Mouse (Mus musculus): ENCODE data around the gene Tbc1d7. TPM values are rescaled to one million over a fixed set of nuclear protein-coding genes. Genes with fewer than 3 reads are reported as not detected.

Gene Tbc1d7
- polyA plus RNA-seq, 2 experiments = 4.7 to 12.6 TPM

- Histone ChIP-seq H3K9me3 (ENCODE audit: control insufficient read depth, low read length) (no peaks in the 10 kb centered on the region), H3K9ac (replicated peaks) (no peak overlapping the region), H3K36me3 (replicated peaks; ENCODE audit: control insufficient read depth, insufficient read depth, low read depth) (no peaks in the 10 kb centered on the region), H3K4me1 (replicated peaks; ENCODE audit: control insufficient read depth in 2 of 2, insufficient read depth in 2 of 2, low read length in 1 of 2) (peaks cover 6 to 14% of the 10 kb centered on the region in 2 experiments), H3K27ac (no peak overlapping the region), H3K4me3 (ENCODE audit: insufficient read depth in 1 of 2, low read depth in 2 of 2, low read length in 2 of 2) (no peak overlapping the region), H3K27me3 (ENCODE audit: control insufficient read depth, insufficient read depth, low read length) (no peaks in the 10 kb centered on the region), H3K4me2 (ENCODE audit: low read depth) (no peak overlapping the region)
- TF ChIP-seq CTCF (IDR thresholded peaks at IDR 0.05; ENCODE audit: low read depth) (no peak), EP300 (IDR thresholded peaks at IDR 0.05; ENCODE audit: low read depth) (no peak)
- DNase-seq (ENCODE audit: low read depth in 3 of 3, low spot score in 3 of 3) (no peak), ATAC-seq (ENCODE audit: insufficient read depth) (no peak)
- WGBS (ENCODE audit: insufficient replicate concordance) = 77% methylated on average over 7 of the region's 7 CpGs
Measured at GRCm38 (mm10) chr13:43177317-43177716, 6.0 kb upstream of the Tbc1d7 start.

GRCm38 (mm10) chr13:43176676-43177075 is 5.4 kb upstream of the Tbc1d7 start:
- Histone ChIP-seq H3K4me3 (ENCODE audit: insufficient read depth in 1 of 2, low read depth in 2 of 2, low read length in 2 of 2) (no peak overlapping the region), H3K36me3 (replicated peaks; ENCODE audit: control insufficient read depth, insufficient read depth, low read depth) (no peaks in the 10 kb centered on the region), H3K4me1 (replicated peaks; ENCODE audit: control insufficient read depth in 2 of 2, insufficient read depth in 2 of 2, low read length in 1 of 2) (peaks cover 10 to 18% of the 10 kb centered on the region in 2 experiments), H3K27me3 (ENCODE audit: control insufficient read depth, insufficient read depth, low read length) (no peaks in the 10 kb centered on the region), H3K4me2 (ENCODE audit: low read depth) (no peak overlapping the region), H3K9me3 (ENCODE audit: control insufficient read depth, low read length) (no peaks in the 10 kb centered on the region), H3K27ac (no peak overlapping the region), H3K9ac (replicated peaks) (no peak overlapping the region)
- TF ChIP-seq CTCF (IDR thresholded peaks at IDR 0.05; ENCODE audit: low read depth) = no peak
- no peak for TF ChIP-seq EP300 (IDR thresholded peaks at IDR 0.05; ENCODE audit: low read depth)
- DNase-seq (ENCODE audit: low read depth in 3 of 3, low spot score in 3 of 3) (no peak), ATAC-seq (ENCODE audit: insufficient read depth) (no peak)
- WGBS (ENCODE audit: insufficient replicate concordance) = 73% methylated on average over 3 of the region's 3 CpGs

GRCm38 (mm10) chr13:43173262-43173661 is 2.0 kb upstream of the Tbc1d7 start:
- TF ChIP-seq EP300 (IDR thresholded peaks at IDR 0.05; ENCODE audit: low read depth) (no peak), CTCF (IDR thresholded peaks at IDR 0.05; ENCODE audit: low read depth) (peak; percentile 90)
- H3K4me2 ChIP-seq (ENCODE audit: low read depth) = 0 out of 2 replicates have a peak overlapping the region, but pooled peaks have one; percentile 13

GRCm38 (mm10) chr13:43172036-43172713 is 874 bp upstream of the Tbc1d7 start:
- peak in 1 of 3 experiments; percentile 24 for DNase-seq (ENCODE audit: low read depth in 3 of 3, low spot score in 3 of 3)
- Histone ChIP-seq H3K27ac (no peak overlapping the region), H3K4me2 (ENCODE audit: low read depth) (peak overlapping the region; percentile 93), H3K4me1 (replicated peaks; ENCODE audit: control insufficient read depth in 2 of 2, insufficient read depth in 2 of 2, low read length in 1 of 2) (peaks cover 5 to 9% of the 10 kb centered on the region in 2 experiments), H3K9ac (replicated peaks) (peak overlapping the region; percentile 71), H3K9me3 (ENCODE audit: control insufficient read depth, low read length) (no peaks in the 10 kb centered on the region), H3K4me3 (ENCODE audit: insufficient read depth in 1 of 2, low read depth in 2 of 2, low read length in 2 of 2) (peak overlapping the region; percentile 71 to 89), H3K36me3 (replicated peaks; ENCODE audit: control insufficient read depth, insufficient read depth, low read depth) (no peaks in the 10 kb centered on the region), H3K27me3 (ENCODE audit: control insufficient read depth, insufficient read depth, low read length) (no peaks in the 10 kb centered on the region)
- 35% methylated on average over 14 of the region's 14 CpGs for WGBS (ENCODE audit: insufficient replicate concordance)
- ATAC-seq (ENCODE audit: insufficient read depth) = no peak
- TF ChIP-seq EP300 (IDR thresholded peaks at IDR 0.05; ENCODE audit: low read depth) = no peak
- peak; percentile 56 for TF ChIP-seq CTCF (IDR thresholded peaks at IDR 0.05; ENCODE audit: low read depth)

More at GRCm38 (mm10) chr13:43173262-43173661, 2.0 kb upstream of the Tbc1d7 start:
- no peaks in the 10 kb centered on the region for H3K27me3 ChIP-seq (ENCODE audit: control insufficient read depth, insufficient read depth, low read length)
- no peaks in the 10 kb centered on the region for H3K9me3 ChIP-seq (ENCODE audit: control insufficient read depth, low read length)
- H3K4me3 ChIP-seq (ENCODE audit: insufficient read depth in 1 of 2, low read depth in 2 of 2, low read length in 2 of 2) = no peak overlapping the region
- ATAC-seq (ENCODE audit: insufficient read depth) (no peak), DNase-seq (ENCODE audit: low read depth in 3 of 3, low spot score in 3 of 3) (peak; percentile 39 to 60 (median 44))
- no peaks in the 10 kb centered on the region for H3K36me3 ChIP-seq (replicated peaks; ENCODE audit: control insufficient read depth, insufficient read depth, low read depth)
- peaks cover 5 to 9% of the 10 kb centered on the region in 2 experiments for H3K4me1 ChIP-seq (replicated peaks; ENCODE audit: control insufficient read depth in 2 of 2, insufficient read depth in 2 of 2, low read length in 1 of 2)
- whole genome bisulfite sequencing (ENCODE audit: insufficient replicate concordance) = 11% methylated on average over 9 of the region's 9 CpGs
- no peak overlapping the region for H3K27ac ChIP-seq
- H3K9ac ChIP-seq (replicated peaks) = no peak overlapping the region

- no peak for DNase-seq (ENCODE audit: low read depth in 3 of 3, low spot score in 3 of 3)
- Histone ChIP-seq H3K4me1 (replicated peaks; ENCODE audit: control insufficient read depth in 2 of 2, insufficient read depth in 2 of 2, low read length in 1 of 2) (peaks cover 5 to 7% of the 10 kb centered on the region in 2 experiments), H3K4me3 (ENCODE audit: insufficient read depth in 1 of 2, low read depth in 2 of 2, low read length in 2 of 2) (no peak overlapping the region), H3K27me3 (ENCODE audit: control insufficient read depth, insufficient read depth, low read length) (no peaks in the 10 kb centered on the region), H3K9me3 (ENCODE audit: control insufficient read depth, low read length) (no peaks in the 10 kb centered on the region), H3K36me3 (replicated peaks; ENCODE audit: control insufficient read depth, insufficient read depth, low read depth) (no peaks in the 10 kb centered on the region), H3K9ac (replicated peaks) (no peak overlapping the region), H3K4me2 (ENCODE audit: low read depth) (no peak overlapping the region), H3K27ac (no peak overlapping the region)
- TF ChIP-seq EP300 (IDR thresholded peaks at IDR 0.05; ENCODE audit: low read depth) = no peak
- TF ChIP-seq CTCF (IDR thresholded peaks at IDR 0.05; ENCODE audit: low read depth) = no peak
- WGBS (ENCODE audit: insufficient replicate concordance) = 74% methylated on average over 9 of the region's 9 CpGs
- ATAC-seq (ENCODE audit: insufficient read depth) = no peak
Measured at GRCm38 (mm10) chr13:43167721-43168120, 3.6 kb downstream of the Tbc1d7 start.

All from liver, embryonic 14.5 days (tissue).